Mouse (Mus musculus): ENCODE results near the gene Olfr424.
A peak's percentile ranks its signal among the peaks of the same experiment; 100 is the strongest.

- TF ChIP-seq ZKSCAN1 (IDR thresholded peaks at IDR 0.05; ENCODE audit: low read depth, low read length) (no peak), TBP (IDR thresholded peaks at IDR 0.05; ENCODE audit: low read depth, low read length) (no peak), CTCF (IDR thresholded peaks at IDR 0.05 in 2 of 3, conservative IDR thresholded peaks at IDR 0.05 in 1 of 3; ENCODE audit: control insufficient read depth in 1 of 3, insufficient read depth in 1 of 3, low read depth in 2 of 3, low read length in 3 of 3, poor library complexity in 1 of 3, severe bottlenecking in 1 of 3) (no peak), ELF1 (IDR thresholded peaks at IDR 0.05; ENCODE audit: low read depth, low read length) (no peak), ETS1 (IDR thresholded peaks at IDR 0.05; ENCODE audit: low read depth, low read length) (peak; percentile 78), TAL1 (IDR thresholded peaks at IDR 0.05; ENCODE audit: low read length) (peak; percentile 68), POLR2AphosphoS2 (IDR thresholded peaks at IDR 0.05; ENCODE audit: low read length) (no peak)
These were observed 27.8 kb downstream of the Olfr424 start for GRCm38 (mm10) chr1:174159095-174159494.
